Mouse (Mus musculus): Measurements from ENCODE around the gene Adgrl4.

The Adgrl4 gene

DNA sequence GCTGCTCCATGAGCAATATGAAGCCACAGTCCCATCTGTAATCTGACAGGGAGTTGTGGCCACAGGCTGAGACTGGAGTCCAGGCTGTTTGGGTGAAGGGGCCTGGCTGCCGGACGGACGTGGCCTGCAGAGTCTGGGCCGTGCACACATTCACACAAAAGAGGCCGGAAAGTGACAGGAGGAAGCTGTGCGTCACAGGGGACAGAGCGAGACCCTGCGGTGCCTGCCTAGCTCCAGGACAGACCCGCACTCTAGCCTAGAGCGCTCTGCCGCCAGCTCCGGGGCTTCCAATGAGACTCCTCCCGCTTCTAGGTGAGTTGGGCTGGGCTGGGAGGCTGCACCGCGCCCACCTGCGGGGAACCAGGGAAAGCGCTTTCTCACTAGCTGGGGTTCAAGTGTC, at the start of gene Adgrl4:
Gene Adgrl4 (plus strand): TSS at position 195 of the 400 bp plus-strand sequence.
- DNase-seq = no peak

DNA sequence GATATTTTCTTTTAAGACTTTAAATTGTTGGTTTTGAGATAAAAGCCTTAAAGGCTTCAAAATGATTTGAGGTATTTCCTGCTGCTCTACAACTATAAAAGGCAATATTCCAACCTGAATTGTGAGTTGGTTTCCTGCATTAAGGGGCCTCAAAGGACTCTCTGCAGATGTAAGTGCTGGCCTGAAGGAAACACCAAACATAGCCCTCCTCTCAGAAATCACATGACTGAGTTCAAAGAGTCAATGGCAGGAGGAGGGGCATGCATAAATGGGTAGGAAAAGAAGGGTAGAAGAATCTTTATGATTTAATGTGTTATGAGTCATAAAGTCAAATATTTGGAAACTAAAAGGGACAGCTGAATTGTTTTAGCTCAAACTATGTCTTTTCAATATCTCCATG, 46.8 kb upstream of the Adgrl4 start:
- DNase-seq = no peak

DNA sequence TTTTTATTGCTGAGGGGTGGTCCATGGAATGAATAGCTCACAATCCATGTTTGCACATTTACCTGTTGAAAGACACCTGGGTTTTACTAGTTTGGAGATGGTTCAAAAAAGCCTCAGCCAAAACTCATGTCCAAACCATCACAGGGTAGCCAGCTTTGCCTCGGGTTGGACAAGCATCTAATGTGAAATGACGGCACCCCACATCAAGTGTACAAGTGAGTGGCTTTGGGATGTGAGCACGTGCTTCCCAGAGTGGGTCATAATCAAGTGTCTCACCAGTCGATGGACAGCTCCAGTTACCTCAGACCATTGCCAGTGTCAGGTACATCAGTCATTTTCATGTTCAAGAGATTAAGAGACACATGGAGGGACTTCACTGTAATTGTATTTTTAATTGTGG, 44.8 kb upstream of the Adgrl4 start:
- no peak for DNase-seq

DNA sequence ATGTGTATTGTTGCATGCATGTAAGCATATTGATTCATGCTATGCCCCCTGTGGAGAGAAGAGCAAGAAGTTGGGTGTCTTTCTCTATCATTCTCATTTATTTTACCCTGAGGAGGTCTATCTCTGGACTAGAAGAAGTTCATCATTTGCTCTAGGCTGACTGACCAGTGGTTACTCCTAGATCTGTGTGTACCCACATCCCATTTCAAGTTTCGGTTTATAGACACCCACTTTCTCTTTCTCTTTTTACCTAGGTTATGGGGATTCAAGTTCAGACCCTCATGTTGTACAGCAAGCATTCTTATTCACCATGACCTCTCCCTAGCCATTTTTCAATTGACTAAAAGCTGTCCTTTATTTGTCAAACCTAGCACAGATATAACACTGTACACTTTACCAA, 44.4 kb upstream of the Adgrl4 start:
- no peak for DNase-seq

DNA sequence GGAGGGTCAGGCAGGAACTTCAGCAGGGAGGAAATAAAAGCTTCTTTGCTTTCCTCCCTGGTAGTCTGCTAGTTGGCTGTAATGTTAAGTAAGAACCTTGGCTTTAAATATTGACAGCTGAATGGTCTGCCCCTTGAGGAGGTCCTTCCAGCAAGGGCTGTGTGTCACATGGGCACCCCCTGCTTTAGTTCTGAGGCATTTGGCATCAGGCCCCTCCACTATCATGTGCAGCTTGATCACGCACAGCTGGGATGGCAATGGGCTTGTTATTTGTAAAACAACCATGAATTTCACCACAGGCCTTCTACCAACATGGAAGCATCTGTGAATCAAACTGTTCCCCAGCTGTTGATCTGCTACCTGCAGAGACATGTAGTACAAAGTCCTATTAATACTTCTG, 38.4 kb upstream of the Adgrl4 start:
- no peak for DNase-seq

DNA sequence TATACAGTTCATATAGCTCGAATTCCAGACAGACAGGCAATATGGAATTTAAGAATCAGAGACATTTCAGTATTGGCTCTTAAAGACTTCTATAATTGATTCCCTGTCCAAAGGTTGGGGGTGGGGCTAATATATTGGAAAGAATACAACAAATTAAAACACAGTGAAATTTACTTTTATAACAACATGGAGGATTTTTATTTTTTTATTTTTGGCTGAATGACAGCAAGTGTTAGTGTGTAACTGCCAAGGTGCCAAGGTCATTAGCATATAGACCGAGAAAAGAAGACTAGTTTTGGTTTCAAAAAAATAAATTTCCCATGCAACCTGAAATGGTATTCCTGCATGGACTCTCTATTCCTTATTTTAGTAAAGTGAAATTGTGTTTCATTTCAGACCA, 26.7 kb upstream of the Adgrl4 start:
- no peak for DNase-seq

DNA sequence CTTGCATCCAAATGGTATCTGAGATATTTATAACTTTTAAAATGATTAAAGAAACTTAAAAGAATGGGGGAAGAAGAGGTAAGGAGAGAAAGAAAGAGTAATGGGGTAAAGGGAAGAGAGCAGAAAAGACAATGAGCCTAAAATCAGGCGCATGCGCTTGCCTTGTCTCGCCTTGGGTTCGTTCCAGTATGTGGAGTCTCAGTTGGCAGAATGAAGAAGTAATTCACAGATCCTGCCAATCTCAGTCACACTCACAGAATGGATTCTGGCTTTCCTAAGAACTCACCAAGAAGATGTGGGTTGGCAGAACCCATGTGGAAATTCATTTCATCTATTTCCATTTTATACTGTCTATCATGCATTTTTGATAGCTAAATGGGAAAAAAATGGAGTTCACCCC, 26.2 kb upstream of the Adgrl4 start:
- DNase-seq = no peak

DNA sequence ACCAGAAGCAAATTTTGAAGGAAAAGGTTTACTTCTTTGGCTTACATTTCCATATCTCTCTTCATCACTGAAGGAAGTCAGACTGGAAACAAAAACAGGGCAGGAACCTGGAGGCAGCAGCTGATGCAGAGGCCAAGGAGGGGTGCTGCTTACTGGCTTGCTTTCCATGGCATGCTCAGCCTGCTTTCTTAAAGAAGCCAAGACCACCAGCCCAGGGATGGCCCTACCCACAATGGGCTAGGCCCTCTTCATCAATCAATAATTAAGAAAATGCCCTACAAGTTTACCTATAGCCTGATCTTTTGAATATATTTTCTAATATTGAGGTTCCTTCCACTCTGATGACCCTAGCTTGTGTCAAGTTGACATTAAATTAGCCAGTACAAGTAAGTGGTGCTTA, 20.8 kb upstream of the Adgrl4 start:
- DNase-seq = no peak

DNA sequence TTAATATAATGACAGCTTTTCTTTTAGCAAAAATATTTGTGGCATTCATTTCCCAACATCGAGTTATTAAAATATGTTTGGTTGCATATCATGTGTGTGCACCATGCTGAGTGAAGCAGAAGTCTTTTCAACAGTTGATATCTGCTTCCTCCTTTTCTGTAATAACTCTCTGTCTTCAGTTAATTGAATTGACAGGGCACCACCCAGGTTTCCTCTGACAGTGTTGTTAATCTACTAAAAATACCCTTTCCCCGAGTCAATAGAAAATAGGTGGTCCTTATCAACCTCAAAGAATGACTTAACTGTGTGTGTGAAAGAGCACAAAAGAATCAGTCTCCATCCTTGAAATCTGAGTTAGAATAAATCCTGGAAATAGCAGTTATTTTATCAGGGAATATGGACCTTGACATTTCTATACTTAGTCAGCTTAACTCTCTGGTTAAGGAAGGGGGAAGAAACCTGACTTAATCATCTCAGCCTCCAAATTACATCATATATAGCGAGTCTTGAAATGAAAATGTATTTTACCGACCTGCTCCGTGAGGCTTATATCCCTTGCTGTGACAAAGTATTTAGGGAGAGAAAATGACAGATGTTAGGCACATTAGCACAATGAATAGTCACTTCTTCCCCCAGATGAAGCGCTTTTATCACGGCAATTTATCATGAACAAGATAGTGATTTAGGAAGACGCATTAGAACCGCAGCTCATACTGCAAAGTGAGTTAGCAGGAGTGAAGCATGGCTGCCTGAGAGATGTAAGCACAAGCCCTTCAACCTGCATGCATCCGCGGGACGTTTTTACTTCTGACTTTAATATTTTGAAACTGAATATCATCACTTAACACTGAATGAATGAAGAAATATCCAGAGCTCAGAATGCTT, 19.8 kb upstream of the Adgrl4 start:
- DNase-seq = no peak

DNA sequence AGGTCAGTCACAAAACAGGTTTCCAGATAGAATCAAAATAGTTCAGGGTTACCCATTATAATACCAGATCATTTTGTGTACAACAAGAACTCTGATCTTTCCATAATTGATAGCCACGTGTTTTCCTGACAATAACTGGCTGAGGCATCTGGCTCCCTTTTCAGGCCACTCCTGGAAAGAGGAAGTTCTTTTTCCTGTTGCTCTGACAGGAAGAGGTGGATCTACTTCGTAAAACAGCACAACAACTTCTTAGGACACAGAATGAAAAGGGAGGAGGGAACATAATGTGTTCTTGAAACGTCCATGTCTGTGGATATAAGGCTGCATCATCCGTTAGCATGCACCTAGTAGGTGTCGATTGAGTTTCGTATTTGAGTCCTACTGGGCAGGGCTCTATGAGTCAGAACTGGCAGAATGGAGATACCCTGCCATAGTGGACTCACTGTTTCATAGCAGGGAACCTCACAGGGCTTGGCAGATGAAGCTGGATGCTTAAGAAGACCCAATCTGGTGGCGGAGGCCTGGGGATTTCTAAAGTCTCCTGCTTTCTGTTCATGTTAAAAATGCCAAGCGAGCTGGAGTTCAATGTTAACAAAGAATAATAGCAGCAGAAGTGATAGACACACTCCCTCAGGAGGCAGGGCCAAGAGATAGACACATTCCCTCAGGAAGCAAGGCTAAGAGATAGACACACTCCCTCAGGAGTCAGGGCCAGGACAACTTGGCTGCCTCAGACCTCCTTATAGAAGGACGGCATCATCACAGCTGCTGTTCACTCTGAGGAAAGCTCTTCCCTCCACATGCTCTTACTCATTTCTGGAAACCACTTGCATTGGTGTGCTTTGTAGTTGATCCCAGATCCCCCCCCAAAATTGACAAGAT, 13.1 kb upstream of the Adgrl4 start:
- DNase-seq = no peak

DNA sequence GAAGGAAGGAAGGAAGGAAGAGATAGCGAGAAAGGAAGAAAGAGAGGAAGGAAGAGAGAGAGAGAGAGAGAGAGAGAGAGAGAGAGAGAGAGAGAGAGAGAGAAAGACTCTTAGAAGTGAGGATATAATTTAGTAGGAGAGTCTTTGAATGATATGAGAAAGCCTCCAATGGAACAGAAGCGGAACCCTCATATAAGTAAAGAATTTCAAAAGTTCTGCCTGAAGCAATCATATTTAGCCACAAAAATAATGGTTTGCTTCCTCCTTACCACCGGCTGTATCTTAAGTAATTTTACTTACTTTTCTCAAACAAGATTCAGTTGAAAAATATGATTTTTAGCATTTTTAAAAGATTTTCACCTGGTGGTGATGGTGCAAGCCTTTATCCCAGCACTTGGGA, 7.6 kb upstream of the Adgrl4 start:
- DNase-seq = no peak

DNA sequence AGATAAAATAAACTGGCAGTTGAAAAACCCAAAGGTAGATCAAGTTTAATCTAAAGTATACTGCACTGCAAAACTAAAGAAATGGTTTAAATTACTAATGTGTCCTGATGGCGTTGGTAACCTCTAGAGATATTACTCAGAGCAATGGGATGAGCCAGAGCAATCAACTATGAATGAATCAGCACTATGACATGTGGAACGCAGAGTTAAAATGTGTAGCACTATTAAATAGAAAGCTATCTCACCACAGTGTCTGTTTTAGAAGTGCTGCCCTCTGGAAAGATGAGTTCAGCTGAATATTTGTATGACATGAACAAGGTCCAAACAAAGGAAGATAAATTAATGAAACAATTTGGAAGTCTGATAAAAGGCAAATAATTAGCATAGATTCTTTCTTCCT, 6.2 kb upstream of the Adgrl4 start:
- DNase-seq = no peak

DNA sequence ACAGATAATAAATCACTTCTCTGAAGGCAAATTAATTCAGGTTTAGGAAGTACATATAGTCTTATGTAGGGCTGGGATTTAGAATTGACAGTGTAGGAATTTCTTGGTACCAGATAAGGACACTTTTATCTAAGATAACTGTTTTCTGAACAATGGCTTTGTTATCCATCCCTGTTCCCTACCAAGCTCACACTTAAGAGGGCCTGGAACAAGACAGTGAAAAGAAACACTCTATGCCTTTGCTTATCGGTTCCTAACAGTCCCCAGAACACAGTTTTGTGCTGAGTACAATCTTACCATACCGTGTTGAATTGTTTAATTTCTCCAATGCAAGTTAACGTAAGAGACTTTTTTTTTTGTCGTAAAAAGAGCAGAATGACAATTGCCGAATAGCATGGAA, 677 bp downstream of the Adgrl4 start:
- DNase-seq = no peak

DNA sequence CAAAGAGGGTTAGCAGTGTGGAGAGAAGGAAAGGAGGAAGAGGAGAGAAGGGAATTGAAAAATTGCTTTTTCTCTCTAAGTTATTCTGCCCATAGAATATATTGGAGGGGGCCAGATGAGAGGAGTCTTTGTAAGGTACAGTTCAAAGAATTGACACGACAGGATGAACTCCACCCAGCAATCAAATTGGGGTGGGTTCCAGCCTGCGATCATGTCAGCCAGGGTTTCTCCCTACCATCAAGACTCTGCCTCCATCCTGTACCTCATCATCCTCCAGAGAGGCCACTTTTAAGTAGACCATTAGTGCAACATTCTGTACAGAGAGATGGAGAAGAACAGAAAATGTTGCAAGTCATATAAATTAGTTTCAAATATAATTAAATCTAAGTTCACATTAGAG, 2.3 kb downstream of the Adgrl4 start:
- no peak for DNase-seq

DNA sequence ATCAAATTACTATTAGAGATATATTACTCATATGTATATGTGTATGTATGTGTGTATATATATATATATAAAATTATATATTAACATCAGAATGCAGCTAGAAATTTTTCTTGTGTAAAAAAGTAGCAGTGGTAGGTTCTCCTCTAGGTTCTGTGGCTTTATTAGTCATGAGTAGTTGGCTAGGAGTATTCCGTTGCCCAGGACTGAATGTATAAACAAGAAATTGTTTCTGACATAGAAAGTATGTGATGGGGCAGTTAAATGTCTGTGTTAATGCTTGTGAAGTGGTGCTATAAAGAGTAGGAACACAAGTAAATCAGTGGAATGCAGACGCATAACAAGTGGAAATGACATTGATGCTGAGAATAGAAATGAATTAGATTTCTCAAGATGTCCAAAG, 4.3 kb downstream of the Adgrl4 start:
- no peak for DNase-seq

DNA sequence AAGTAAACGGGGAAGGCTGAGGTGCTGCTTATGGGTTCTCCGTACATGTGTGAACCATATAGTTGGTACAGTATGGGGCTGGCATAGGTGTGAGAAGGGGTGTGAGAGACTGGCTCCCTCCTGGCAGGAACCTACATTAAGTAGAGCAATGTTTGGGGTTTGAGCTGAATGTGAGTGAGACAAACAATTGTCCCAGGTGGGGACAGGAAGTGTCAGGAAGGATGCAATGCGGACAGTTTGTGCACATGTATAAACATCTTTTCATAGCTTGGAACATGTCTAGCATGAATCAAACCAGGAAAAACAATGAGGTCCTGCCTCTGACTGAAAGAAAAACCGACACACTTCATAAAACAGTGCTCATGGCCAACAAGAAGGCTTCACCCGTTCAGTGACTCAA, 5.8 kb downstream of the Adgrl4 start:
- no peak for DNase-seq

DNA sequence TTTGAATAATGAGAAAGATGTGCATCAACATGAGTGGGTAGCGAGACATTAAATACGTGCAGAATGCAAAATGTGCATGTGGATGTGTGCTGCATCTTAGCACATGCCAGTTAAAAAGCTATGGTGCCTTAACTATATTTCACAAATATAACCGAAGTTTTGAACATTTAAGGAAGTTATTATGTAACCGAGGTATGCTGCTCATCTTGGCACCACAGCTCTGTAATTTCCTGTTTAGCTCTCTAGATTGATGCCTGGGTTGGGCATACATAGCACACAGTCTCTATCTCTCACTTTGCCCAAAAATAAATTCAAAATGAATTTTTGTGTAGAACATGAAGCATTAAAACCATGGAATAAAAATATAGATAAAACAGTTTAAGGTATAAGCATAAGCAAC, 6.6 kb downstream of the Adgrl4 start:
- DNase-seq = no peak

DNA sequence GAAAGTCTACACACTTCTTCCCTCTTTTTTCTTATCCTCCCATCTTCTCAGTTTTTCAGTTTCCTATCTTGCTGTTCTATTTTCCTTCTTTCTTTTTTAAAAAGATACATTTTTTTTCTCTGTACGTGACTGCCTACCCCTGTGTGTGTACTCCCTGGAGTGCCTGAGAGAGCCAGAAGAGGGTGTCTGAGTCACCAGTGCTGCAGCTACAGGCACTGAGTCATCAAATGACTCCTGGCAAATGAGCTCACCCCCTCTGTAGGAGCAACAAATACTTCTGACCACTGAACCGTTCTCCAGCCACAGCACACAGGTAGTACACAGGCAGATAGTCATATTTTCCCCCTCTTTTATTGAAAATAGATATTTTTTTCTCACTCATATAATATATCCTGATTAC, 8.2 kb downstream of the Adgrl4 start:
- no peak for DNase-seq

DNA sequence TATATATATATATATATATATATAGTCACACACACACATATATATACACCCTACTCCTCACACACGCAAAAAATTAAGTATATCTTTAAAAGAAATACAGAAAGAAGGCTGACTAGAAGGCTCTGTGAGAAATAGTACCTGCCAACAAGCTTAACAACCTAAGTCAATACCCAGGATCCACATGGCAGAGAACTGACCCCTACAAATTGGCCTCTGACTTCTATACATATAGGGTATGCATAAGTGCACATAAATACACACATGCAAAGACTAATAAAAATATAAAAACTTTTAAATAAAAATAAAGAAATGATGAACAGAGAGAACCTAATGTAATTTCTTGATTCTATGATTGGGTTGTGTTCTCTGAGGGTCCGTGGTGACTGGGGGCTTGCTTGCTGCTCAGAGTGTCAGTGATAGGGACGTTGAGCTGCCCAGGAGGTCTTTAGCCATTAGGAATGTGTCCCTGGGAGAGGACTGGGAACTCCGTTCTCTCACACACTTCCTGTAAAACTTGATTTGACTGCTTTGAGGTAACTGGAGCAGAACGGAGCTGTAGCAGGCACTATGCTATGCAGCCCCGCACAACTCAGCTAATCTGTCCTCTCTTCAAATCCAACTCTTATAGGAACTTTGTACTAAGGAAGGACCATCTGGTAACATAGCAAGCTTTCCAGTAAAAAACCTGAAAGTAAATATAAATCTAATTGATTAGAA, 17.5 kb downstream of the Adgrl4 start:
- no peak for DNase-seq

DNA sequence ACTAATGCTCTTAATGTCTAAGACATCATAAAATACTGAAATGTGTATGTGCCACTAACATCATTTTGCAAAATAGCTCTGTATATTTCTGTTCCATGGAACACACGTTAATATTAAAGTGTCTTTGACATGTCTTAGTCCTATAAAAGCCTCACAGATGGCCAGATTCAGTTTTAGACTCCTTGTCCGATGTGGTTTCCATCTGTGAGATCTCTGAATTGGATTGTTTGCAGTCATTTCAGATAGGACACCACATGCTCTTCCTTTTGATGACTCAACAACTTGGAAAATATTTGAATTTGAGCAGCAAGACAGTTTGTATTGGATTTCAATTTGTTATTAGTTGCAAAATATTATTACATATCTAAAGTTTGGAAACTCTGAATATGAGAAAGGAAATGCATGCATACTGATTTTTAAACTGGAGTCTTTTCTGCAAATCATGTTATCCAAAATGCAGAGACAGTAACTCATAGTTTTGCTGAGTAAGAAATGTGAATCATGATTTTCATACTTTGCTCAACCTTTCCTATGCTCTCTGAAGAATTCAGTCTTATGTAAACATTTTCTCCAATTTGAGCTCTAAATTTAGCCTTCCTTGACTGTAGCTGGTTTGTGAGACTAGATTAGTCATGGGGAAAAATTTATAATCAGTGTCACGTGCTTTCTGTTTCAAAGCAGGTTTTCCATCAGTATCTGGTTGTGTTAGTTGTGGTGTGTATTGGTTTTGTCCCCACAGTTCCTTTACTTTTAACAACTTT, 21.9 kb downstream of the Adgrl4 start:
- DNase-seq = no peak

DNA sequence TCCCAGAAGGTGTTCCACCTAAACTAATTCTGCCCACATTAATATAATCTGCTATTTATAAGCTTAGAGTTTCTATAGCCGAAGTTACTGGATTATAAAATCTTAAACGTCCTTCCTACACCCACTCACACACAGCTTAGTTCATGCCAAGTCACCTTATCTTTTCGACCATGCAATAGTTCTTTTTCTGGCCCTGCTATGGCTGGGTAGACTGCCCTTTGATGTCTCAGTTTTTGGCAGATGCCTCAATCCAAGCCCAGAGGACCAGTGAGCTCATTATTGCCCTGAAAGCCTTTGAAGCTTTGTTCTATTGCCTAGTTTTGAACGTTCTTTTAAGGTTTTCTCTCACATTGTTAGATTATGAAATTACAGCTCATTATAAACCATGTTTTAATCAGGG, 27.5 kb downstream of the Adgrl4 start:
- DNase-seq = no peak

DNA sequence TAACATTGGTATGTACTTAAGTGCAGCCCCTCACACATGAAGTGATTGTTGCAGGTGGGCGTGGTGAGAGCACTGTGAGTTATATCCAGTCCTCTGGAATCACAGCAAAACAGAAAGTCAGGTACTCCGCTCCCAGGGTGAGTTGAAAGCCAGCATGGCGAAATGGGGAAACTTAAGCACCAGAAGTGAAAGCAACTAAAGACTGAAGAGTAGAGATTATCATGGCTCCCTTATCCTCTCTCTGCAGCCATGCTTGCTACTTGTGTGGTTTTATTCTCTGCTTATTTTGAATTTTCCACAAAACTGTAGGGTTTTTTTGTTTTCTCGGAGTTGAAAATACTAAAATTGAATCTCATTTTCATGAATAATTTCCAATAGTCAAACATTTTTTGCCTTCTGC, 51.2 kb downstream of the Adgrl4 start:
- DNase-seq = no peak

DNA sequence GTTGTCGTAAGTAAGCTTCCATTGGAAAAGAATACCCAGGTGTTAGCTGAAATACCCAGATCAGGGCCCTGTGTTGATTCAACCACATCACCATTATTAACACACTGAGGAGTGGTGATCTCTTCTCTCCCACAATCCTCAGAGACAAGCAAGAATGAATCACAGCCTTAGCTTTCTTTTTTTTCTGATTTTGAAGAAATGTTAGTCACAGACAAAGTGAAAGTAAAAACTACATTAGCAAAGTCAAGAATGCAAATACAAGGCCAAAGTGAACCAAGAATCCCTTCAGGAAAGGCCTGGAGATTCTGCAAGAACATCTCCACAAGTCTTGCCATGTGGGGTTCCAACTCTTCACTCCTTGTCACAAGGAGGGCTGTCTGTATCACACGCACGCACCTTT, 67.9 kb downstream of the Adgrl4 start:
- no peak for DNase-seq
